Mouse (Mus musculus): ENCODE results near the gene Prc1.

DNA sequence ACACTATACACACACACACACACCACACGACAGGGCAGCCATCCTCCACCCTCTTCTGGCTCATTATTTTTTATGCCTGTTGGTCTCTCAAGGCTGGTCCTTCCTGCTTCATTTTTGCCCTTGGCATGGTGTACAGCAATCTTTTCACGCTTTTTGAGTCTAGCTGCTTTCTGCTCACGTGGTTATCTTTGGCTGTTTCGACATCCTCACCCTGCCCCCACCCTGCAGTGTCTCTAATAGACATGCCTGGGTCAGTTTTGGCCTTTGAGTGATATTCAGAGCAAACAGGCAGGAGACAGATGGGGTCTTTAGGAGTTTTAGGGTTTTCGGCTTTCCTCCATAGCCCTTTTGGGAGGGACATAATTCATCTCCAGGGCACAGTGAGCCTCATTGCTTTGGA, 52.6 kb downstream of the Prc1 start:
- TF ChIP-seq CTCF (IDR thresholded peaks at IDR 0.05; ENCODE audit: low read depth) (no peak), EP300 (IDR thresholded peaks at IDR 0.05; ENCODE audit: low read depth) (no peak)

Data from liver, embryonic 14.5 days (tissue).